Mouse (Mus musculus) cerebellum, postnatal 36 days (tissue): ENCODE measurements around the gene Psmd3.
A peak's percentile ranks its signal among the peaks of the same experiment; 100 is the strongest.
"Not testable (repeated sequence)": the region's sequence is repeated elsewhere in the genome, so short reads cannot be mapped to it uniquely, and the experiment has no call there.

Experiments
- DNase-seq, 2 experiments: peaks; one replicate each; pipeline ENCODE4 v3.0.0; 2021 to 2022; ENCODE audit warnings: mixed read lengths in 2 of 2

The Psmd3 gene

GRCm38 (mm10) chr11:98721458-98722226, 39.3 kb downstream of the Psmd3 start:
- peak; percentile 61 to 70 for DNase-seq

GRCm38 (mm10) chr11:98723098-98723497, 40.7 kb downstream of the Psmd3 start:
- no peak for DNase-seq

DNA sequence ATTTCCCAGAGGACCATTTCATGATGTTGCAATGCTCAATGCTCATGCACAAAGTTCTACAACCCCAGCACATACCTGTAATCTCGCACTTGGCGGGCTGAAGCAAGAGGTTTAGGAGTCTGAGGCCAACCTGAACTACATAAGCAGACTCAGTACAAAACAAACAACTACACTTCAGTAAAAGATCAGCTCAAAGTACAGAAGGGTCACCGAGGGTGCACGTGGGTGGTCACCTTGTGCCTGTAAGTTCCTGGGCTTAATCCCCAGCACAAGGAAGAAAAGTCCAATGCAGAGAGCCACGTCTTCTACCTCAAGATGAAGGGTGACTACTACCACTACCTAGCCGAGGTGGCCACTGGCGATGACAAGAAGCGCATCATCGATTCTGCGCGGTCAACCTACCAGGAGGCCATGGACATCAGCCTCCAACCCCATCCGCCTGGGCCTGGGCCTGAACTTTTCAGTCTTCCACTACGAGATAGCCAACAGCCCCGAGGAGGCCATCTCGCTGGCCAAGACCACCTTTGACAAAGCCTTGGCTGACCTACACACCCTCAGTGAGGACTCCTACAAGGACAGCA, 43.7 kb downstream of the Psmd3 start:
- DNase-seq: no peak

DNA sequence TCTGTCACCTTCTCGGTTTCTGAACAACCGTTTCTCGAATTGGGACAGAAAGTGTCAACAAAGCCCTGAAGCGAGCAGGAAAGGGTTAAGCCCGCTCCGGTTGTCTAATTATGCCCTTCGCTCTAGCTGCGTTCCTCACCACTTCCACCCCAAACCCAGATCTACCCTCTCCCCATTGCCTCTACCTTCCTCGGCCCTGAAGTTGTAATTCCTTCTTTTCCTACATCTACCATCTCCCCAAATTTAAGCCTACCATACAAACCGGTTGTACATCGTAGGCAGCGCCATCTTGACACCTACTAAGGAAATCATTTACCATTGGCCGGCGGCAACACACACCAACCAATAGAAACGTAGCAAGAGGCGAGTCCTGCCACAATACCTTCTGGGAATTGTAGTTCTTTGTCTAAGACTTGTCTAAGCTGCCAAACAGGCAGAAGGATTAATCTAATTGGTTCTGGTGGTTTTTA, 46.8 kb downstream of the Psmd3 start, which contains the start of gene Med24:
Gene Med24 (minus strand): TSS at position 317 of the 470 bp plus-strand sequence.
- peak; percentile 85 to 90 for DNase-seq

GRCm38 (mm10) chr11:98730727-98731126, 48.4 kb downstream of the Psmd3 start:
- no peak for DNase-seq

GRCm38 (mm10) chr11:98731134-98731533, 48.8 kb downstream of the Psmd3 start:
- DNase-seq: peak; percentile 56 to 66

DNA sequence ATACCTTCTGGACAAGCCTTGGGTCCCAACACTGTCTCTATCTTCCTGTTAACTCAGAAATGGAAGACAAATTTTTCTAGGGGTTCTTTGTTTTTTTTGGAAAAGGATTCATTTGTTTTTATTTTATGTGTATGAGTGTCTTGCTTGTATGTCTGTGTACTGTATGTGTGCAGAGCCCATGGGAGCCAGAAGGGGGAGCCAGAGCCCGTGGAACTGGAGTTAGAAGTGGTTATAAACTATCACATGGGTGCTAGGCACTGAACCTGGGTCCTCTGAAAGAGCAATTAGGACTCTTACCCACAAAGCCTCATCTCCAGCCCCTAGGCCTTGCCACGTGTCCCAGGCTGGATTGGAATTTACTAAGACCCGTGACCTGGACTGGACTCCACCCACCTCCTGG, 51.7 kb downstream of the Psmd3 start:
- no peak for DNase-seq

DNA sequence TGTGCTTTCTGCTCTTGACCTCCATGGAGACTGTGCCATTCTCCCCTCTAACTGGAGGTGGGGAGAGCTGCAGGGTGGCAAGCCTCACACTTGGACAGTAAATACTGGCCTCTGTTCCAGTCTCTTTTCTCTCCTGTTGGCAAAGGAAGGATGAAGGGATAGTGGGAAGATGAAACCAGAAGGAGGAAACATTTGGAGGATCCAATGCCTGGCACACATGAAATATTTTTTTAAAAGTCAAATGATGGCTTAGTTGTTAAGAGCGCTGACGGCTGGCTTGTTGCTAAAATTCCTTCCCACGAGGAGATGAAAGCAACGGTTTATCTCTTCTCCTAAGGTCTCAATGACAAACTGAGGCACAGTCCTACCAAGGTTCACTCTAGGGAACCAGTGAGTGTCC, 52.8 kb downstream of the Psmd3 start:
- DNase-seq: no peak

GRCm38 (mm10) chr11:98736176-98736575, 53.8 kb downstream of the Psmd3 start:
- no peak for DNase-seq

GRCm38 (mm10) chr11:98737220-98737619, 54.9 kb downstream of the Psmd3 start:
- not testable (repeated sequence) for DNase-seq

GRCm38 (mm10) chr11:98738428-98738911, 56.1 kb downstream of the Psmd3 start:
- DNase-seq: no peak

DNA sequence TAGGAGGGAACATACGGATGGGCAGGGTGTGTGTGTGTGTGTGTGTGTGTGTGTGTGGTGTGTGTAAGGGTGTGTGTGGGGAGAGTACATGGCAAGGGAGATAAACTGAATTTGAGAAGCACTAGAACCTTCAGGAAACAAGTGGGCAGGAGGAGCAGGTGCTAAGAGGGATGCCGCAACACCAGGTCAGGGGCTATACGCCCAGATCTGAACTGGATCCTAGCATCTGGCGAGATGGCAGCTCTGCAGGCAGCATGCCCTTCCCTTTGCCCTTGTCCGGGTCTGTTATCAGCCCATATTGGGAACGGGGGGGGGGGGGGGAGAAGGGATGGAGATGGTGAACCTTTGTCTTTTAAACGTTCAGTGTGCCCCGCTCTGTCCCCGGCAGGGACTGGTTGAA, 56.6 kb downstream of the Psmd3 start:
- no peak for DNase-seq

DNA sequence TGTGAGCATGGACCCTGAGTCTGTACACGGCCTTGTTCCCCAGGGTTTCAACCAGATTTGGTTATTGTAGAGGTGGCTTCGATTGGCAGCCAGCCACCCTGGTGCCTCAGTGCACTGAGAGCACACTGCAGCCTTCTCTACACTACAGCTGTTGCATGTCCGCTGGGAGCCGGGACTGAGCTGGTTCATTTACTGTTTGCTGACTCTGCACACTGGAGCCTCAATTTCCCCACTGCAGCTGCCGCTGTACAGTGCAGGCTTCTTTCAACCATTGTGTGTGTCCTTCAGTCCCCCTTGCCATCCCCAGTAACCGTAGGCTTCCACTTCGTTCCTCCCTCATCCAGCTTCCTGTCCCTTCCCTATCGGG, 57.7 kb downstream of the Psmd3 start:
- DNase-seq: no peak

DNA sequence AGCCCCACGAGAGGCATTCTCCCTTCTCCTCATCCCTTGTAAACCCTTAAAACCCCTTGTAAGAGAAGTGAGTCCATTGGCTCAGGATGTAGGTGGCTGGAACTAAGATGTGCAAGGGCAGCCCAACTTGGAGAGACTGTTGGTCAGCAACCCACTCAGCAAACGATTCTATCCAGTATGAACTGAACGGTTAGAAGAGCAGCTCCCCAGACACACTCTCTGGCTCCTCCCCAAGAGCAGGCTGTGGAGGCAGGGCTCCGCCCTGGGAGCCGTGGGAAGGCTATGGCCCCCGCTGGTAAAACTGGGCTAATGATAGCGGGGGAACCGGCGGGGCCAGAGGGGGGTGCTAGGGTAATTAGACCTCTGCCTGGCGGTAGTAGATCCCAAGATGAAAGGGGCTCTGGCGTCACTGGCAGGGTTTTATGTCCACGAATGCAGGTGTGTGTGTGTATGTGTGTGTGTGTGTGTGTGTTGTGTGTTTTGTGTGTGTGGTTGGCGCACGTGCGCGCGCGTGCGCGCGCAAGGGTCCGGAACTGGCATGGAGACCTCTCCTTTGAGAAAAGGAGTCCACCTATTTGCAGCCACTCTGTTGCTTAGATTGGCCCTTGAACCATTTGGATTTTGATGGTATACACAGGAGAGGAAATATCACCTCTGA, 58.2 kb downstream of the Psmd3 start, which contains the start of gene Thra:
Gene Thra (plus strand): TSS at position 246 of the 658 bp plus-strand sequence.
- DNase-seq: peak; percentile 60 to 62

DNA sequence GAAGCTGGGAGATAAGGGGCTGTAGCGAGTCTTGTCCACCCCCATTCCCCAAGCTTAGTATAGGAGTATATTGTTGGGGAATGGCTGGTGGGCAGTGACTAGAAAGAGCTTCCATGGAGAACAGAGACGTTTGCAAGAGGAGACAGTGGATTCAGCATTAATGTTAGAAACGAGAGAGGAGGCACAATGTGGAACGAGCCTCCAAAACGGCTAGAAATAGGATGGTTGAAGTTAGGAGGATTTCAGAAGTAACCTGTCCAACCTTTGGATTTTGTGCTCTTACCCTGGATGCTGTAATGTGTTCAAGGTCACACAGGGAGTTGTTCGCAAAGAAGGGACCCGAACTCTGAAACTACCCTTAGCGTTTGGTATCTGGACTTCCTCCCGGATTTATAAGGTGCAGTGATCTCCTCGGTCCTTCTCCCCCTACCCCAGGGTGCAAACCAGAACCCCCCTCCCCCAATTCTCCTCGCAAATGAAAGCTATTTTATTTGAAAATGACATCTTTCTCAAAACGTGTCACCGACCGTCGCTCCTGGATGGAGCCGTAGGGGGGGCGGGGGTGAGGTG, 58.8 kb downstream of the Psmd3 start:
- DNase-seq: no peak

DNA sequence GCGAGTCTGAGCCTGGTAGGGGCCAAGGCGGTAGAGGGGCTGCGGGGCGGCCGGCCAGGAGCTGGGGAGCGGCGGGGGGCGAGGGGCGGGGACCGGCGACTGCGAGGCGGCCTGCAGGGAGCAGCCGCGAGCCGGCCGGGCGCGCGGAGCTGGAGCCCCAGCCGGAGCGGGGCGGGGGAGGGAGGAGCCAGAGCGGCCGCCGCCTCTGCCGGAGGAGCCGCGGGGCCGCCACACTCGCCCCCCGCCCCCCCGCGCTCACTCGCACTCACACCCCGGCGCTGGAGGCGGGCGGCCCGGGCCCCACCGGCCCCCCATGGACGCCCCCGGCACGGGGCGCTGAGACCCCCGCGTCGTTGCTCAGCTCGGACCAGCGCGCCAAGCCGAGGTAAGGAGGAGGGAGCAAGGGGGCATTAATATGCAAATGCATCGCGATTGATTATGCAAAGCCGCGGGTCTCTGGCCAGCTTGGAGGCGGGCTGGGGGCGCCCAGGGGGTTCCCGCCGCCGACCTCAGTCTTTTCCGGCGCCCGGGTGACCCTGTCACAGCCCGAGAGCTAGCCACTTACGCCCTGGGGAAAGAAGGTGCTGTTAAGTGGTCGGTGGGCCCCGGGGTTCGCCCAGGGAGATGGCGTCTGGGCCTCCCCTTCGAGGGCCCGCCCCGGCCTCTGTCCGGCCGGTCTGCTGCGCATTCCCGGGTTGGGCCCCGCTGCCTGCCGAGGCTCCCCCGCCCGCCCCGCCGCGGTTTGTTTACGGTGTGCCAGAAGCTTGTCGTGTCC, 59.5 kb downstream of the Psmd3 start:
- peak; percentile 71 to 86 for DNase-seq

- DNase-seq: peak in 1 of 2 experiments; percentile 37
These were observed 60.3 kb downstream of the Psmd3 start for GRCm38 (mm10) chr11:98742397-98743291.

DNA sequence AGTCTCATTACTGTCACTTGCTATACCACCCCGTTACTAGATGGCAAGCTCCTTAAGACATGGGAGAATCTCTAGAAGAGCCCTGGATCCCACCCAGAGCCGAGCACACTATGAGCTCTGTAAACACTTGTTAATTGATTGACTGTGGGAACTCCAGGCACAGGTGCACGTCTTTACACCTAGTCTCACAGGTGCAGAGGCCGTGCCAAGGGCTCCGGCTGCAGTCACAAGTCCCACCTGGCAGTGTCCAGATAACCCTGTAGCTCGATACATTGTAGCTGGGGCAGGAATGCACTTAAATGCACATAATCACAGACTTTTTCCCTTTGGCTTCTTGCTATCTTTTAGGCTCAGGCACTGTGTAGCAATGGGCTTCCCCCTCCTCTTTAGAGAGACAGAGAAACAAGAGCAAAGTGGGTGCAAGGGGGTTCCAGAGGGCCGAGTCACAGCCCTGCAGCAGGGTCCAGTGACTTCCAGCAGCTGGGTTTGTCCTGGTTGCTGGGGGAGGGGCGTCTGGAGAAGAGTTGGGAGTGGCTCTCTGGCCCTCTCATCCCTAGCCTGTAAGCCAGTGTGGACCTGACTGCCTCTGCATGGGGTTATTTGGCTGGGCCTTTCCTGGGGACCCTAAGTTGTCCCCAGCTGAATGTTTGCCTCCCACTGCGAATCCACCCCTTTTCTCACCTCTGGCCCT, 61.4 kb downstream of the Psmd3 start:
- DNase-seq: peak in 1 of 2 experiments; percentile 31

DNA sequence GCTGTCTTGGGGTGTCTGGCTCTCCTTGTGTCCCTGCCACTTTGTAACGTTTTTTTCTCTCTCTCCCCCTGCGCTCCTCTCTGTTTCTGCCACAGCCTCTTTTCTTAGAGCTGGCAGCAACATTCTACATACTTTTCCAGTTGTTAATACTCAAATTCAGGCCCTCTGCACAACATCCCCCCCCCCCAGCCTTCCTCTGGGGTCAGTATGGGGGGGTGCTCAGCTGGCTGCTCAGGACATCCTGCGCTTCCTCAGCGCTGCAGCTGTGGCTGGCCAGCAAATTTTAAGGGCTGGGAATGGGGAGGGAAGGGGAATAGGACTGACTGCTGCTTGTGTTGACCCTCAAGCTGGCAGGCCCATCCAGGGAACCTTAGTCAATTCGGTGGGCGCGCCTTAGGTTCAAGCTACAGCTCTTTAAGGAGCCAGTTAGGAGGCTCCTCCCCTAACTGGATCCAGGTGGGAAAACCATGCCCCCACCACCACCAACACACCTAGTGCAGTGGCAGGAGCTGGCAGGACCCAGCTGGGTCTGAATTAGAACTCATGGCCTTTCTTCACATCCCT, 62.2 kb downstream of the Psmd3 start:
- no peak for DNase-seq
